Mouse (Mus musculus) brain, adult 2 months (tissue): Measurements from ENCODE around the gene Ctnnbl1.
A peak's percentile ranks its signal among the peaks of the same experiment; 100 is the strongest.

Experiments used
- DNase-seq: peaks from one replicate; pipeline ENCODE4 v3.0.0; 2011; ENCODE audit warnings: low read depth, low spot score

Gene Ctnnbl1

GRCm38 (mm10) chr2:157821259-157821658 lies 84.1 kb downstream of the Ctnnbl1 start:
- no peak for DNase-seq

GRCm38 (mm10) chr2:157823456-157823855 lies 86.3 kb downstream of the Ctnnbl1 start:
- peak; percentile 62 for DNase-seq

- DNase-seq: no peak
Observed at GRCm38 (mm10) chr2:157824249-157824648, 87.0 kb downstream of the Ctnnbl1 start.

- no peak for DNase-seq
Observed at GRCm38 (mm10) chr2:157830101-157830500, 92.9 kb downstream of the Ctnnbl1 start.

- no peak for DNase-seq
Observed at GRCm38 (mm10) chr2:157830620-157831354, 93.6 kb downstream of the Ctnnbl1 start.

GRCm38 (mm10) chr2:157837050-157837449 lies 99.8 kb downstream of the Ctnnbl1 start:
- no peak for DNase-seq

GRCm38 (mm10) chr2:157838206-157838923 lies 101.2 kb downstream of the Ctnnbl1 start:
- peak; percentile 68 for DNase-seq

- peak; percentile 29 for DNase-seq
Observed at GRCm38 (mm10) chr2:157840641-157841078, 103.5 kb downstream of the Ctnnbl1 start.

GRCm38 (mm10) chr2:157841121-157841520 lies 103.9 kb downstream of the Ctnnbl1 start:
- DNase-seq: peak; percentile 52

GRCm38 (mm10) chr2:157844746-157845145 lies 107.5 kb downstream of the Ctnnbl1 start:
- DNase-seq: peak; percentile 45

- no peak for DNase-seq
Observed at GRCm38 (mm10) chr2:157845831-157846230, 108.6 kb downstream of the Ctnnbl1 start.

- DNase-seq: no peak
Observed at GRCm38 (mm10) chr2:157853135-157853534, 115.9 kb downstream of the Ctnnbl1 start.

GRCm38 (mm10) chr2:157855814-157856213 lies 118.6 kb downstream of the Ctnnbl1 start:
- DNase-seq: no peak

- no peak for DNase-seq
Observed at GRCm38 (mm10) chr2:157857496-157857895, 120.3 kb downstream of the Ctnnbl1 start.

GRCm38 (mm10) chr2:157858317-157858716 lies 121.1 kb downstream of the Ctnnbl1 start:
- no peak for DNase-seq

GRCm38 (mm10) chr2:157859046-157859701 lies 122.0 kb downstream of the Ctnnbl1 start:
- peak; percentile 98 for DNase-seq

GRCm38 (mm10) chr2:157861273-157861944 lies 124.2 kb downstream of the Ctnnbl1 start:
- no peak for DNase-seq

GRCm38 (mm10) chr2:157862306-157862705 lies 125.1 kb downstream of the Ctnnbl1 start:
- peak; percentile 49 for DNase-seq

GRCm38 (mm10) chr2:157867126-157867525 lies 129.9 kb downstream of the Ctnnbl1 start:
- no peak for DNase-seq

GRCm38 (mm10) chr2:157870247-157870646 lies 133.0 kb downstream of the Ctnnbl1 start:
- DNase-seq: peak; percentile 41

- DNase-seq: peak; percentile 86
Observed at GRCm38 (mm10) chr2:157873223-157873622, 136.0 kb downstream of the Ctnnbl1 start.

- no peak for DNase-seq
Observed at GRCm38 (mm10) chr2:157873691-157874090, 136.5 kb downstream of the Ctnnbl1 start.
